Mouse (Mus musculus): ENCODE data around the gene Baiap2. TPM values are rescaled to one million over a fixed set of nuclear protein-coding genes. Genes with fewer than 3 reads are reported as not detected.

Baiap2 gene
- polyA plus RNA-seq, 1 experiment from 2014 or later: 13.9 TPM

GRCm38 (mm10) chr11:120049067-120049466, 106.5 kb downstream of the Baiap2 start:
- ATAC-seq (replicated peaks; ENCODE audit: extremely low read depth, insufficient read depth, low FRiP score): no peak
- peaks cover 35% of the 10 kb centered on the region for H3K27me3 ChIP-seq (ENCODE audit: control insufficient read depth, insufficient read depth, low read length)
- no peaks in the 10 kb centered on the region for H3K36me3 ChIP-seq (ENCODE audit: control insufficient read depth, insufficient read depth)
- H3K9ac ChIP-seq (ENCODE audit: low read length): no peak overlapping the region
- H3K27ac ChIP-seq (ENCODE audit: low read length): no peak overlapping the region
- no peaks in the 10 kb centered on the region for H3K9me3 ChIP-seq (replicated peaks; ENCODE audit: control insufficient read depth, low read length)
- WGBS: 85% methylated on average over 8 of the region's 8 CpGs
- peaks cover 15% of the 10 kb centered on the region for H3K4me1 ChIP-seq (ENCODE audit: control insufficient read depth, insufficient read depth, low read length)
- no peak overlapping the region for H3K4me2 ChIP-seq (ENCODE audit: low read depth, low read length)
- H3K4me3 ChIP-seq (ENCODE audit: low read length): no peak overlapping the region

GRCm38 (mm10) chr11:120051124-120051811, 108.7 kb downstream of the Baiap2 start:
- Histone ChIP-seq H3K27ac (ENCODE audit: low read length) (no peak overlapping the region), H3K9ac (ENCODE audit: low read length) (no peak overlapping the region; the same call in 1 of the 2 replicates), H3K36me3 (ENCODE audit: control insufficient read depth, insufficient read depth) (no peaks in the 10 kb centered on the region), H3K27me3 (ENCODE audit: control insufficient read depth, insufficient read depth, low read length) (peaks cover 27% of the 10 kb centered on the region), H3K9me3 (replicated peaks; ENCODE audit: control insufficient read depth, low read length) (no peaks in the 10 kb centered on the region), H3K4me2 (ENCODE audit: low read depth, low read length) (no peak overlapping the region), H3K4me1 (ENCODE audit: control insufficient read depth, insufficient read depth, low read length) (peaks cover 15% of the 10 kb centered on the region), H3K4me3 (ENCODE audit: low read length) (no peak overlapping the region)
- WGBS: 47% methylated on average over 14 of the region's 14 CpGs
- ATAC-seq (replicated peaks; ENCODE audit: extremely low read depth, insufficient read depth, low FRiP score): no peak

GRCm38 (mm10) chr11:120052274-120052673, 109.7 kb downstream of the Baiap2 start:
- no peak overlapping the region for H3K4me2 ChIP-seq (ENCODE audit: low read depth, low read length)
- H3K9me3 ChIP-seq (replicated peaks; ENCODE audit: control insufficient read depth, low read length): no peaks in the 10 kb centered on the region
- H3K4me1 ChIP-seq (ENCODE audit: control insufficient read depth, insufficient read depth, low read length): peaks cover 15% of the 10 kb centered on the region
- 50% methylated on average over 9 of the region's 9 CpGs for WGBS
- ATAC-seq (replicated peaks; ENCODE audit: extremely low read depth, insufficient read depth, low FRiP score): 0 out of 2 replicates have a peak, but pooled peaks have one; percentile 39
- H3K36me3 ChIP-seq (ENCODE audit: control insufficient read depth, insufficient read depth): no peaks in the 10 kb centered on the region
- H3K27ac ChIP-seq (ENCODE audit: low read length): no peak overlapping the region
- no peak overlapping the region for H3K9ac ChIP-seq (ENCODE audit: low read length)
- no peak overlapping the region for H3K4me3 ChIP-seq (ENCODE audit: low read length)
- peaks cover 19% of the 10 kb centered on the region for H3K27me3 ChIP-seq (ENCODE audit: control insufficient read depth, insufficient read depth, low read length)

GRCm38 (mm10) chr11:120053846-120054245, 111.3 kb downstream of the Baiap2 start:
- ATAC-seq (replicated peaks; ENCODE audit: extremely low read depth, insufficient read depth, low FRiP score): no peak
- Histone ChIP-seq H3K9me3 (replicated peaks; ENCODE audit: control insufficient read depth, low read length) (0 out of 2 replicates have a peak, but pooled peaks cover 2% of the 10 kb centered on the region), H3K36me3 (ENCODE audit: control insufficient read depth, insufficient read depth) (no peaks in the 10 kb centered on the region), H3K4me3 (ENCODE audit: low read length) (no peak overlapping the region), H3K27ac (ENCODE audit: low read length) (no peak overlapping the region), H3K27me3 (ENCODE audit: control insufficient read depth, insufficient read depth, low read length) (peaks cover 3% of the 10 kb centered on the region), H3K4me2 (ENCODE audit: low read depth, low read length) (no peak overlapping the region), H3K9ac (ENCODE audit: low read length) (no peak overlapping the region), H3K4me1 (ENCODE audit: control insufficient read depth, insufficient read depth, low read length) (peaks cover 12% of the 10 kb centered on the region)
- 85% methylated on average over 4 of the region's 4 CpGs for WGBS

GRCm38 (mm10) chr11:120055953-120056732, 113.6 kb downstream of the Baiap2 start:
- whole genome bisulfite sequencing: 76% methylated on average over 12 of the region's 12 CpGs
- H3K27ac ChIP-seq (ENCODE audit: low read length): no peak overlapping the region
- ATAC-seq (replicated peaks; ENCODE audit: extremely low read depth, insufficient read depth, low FRiP score): no peak

More at GRCm38 (mm10) chr11:120055953-120056732, 113.6 kb downstream of the Baiap2 start:
- no peaks in the 10 kb centered on the region for H3K27me3 ChIP-seq (ENCODE audit: control insufficient read depth, insufficient read depth, low read length)
- H3K9me3 ChIP-seq (replicated peaks; ENCODE audit: control insufficient read depth, low read length): 0 out of 2 replicates have a peak, but pooled peaks cover 2% of the 10 kb centered on the region
- H3K4me1 ChIP-seq (ENCODE audit: control insufficient read depth, insufficient read depth, low read length): peaks cover 9% of the 10 kb centered on the region
- H3K36me3 ChIP-seq (ENCODE audit: control insufficient read depth, insufficient read depth): no peaks in the 10 kb centered on the region
- H3K4me3 ChIP-seq (ENCODE audit: low read length): no peak overlapping the region
- H3K4me2 ChIP-seq (ENCODE audit: low read depth, low read length): no peak overlapping the region
- H3K9ac ChIP-seq (ENCODE audit: low read length): no peak overlapping the region

MicroRNA genes within 50 kb of the gene (microRNA counts, 519-probe panel; counts per million panel counts)
- microRNA mmu-miR-338-3p: 2,559 counts per million, percentile 62 among the panel's probes with 10 or more counts
- microRNA mmu-miR-338-5p: 2,406 counts per million, percentile 54 among the panel's probes with 10 or more counts

Small RNA genes within 50 kb of the gene (microRNA-seq; reads per million reads assigned to microRNA genes)
- gene Mir3065 (not detected), gene Mir338 (not detected)

Other genes starting within 250 kb of the Baiap2 start
- gene Chmp6, start 29.3 kb upstream of the Baiap2 start, polyA plus RNA-seq (2015; fragmentation: Nextera tagmentation; extraction: Ambion mirVana): 69.8 and 70.5 TPM in 2 replicates
- gene Aatk, start 104.4 kb downstream of the Baiap2 start, polyA plus RNA-seq (2015; fragmentation: Nextera tagmentation; extraction: Ambion mirVana): 1.3 and 1.4 TPM in 2 replicates
- 13.2 and 14.5 TPM in 2 replicates for gene Cep131, start 144.1 kb downstream of the Baiap2 start, polyA plus RNA-seq (2015; fragmentation: Nextera tagmentation; extraction: Ambion mirVana)
- gene Tepsin, start 156.0 kb downstream of the Baiap2 start, polyA plus RNA-seq (2015; fragmentation: Nextera tagmentation; extraction: Ambion mirVana): 16.3 and 16.9 TPM in 2 replicates
- 92.6 and 101 TPM in 2 replicates for gene Ndufaf8, start 156.2 kb downstream of the Baiap2 start, polyA plus RNA-seq (2015; fragmentation: Nextera tagmentation; extraction: Ambion mirVana)
- 87.3 and 93.5 TPM in 2 replicates for gene Slc38a10, start 208.6 kb downstream of the Baiap2 start, polyA plus RNA-seq (2015; fragmentation: Nextera tagmentation; extraction: Ambion mirVana)

Data from heart, embryonic 16.5 days (tissue).